In the genomic region with DNA sequence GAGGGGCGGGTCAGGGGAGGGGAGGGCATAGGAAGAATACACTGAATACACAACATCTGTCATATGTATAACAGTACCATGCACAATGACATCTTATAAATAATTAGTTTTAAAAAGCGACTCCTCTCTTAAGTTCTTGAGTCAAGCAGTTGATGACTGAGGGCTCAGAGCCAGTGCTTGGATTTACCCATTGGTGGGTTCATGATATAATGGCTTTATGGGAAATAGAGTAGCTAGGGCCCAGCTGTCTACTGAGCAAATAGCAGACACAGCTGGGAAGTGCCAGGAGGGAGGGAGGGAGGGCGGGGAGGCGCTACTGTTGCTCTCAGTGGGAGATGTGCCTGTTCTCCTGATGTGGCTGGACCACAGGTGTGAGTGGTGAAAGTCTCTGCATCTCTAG, we compare ENCODE assay signal across 14 mouse cellular contexts.
"Had no signal": no experiment of that assay in that cellular context is flagged by ENCODE, and none has a peak within 500 bp of the region (broad histone marks: within the 10 kb centered on the region; RNA-seq: fewer than 3 reads in every experiment).

No protein-coding gene starts in this region.

- H3K36me3 ChIP-seq: kidney, embryonic 15.5 days; limb, embryonic 13.5 days; liver, embryonic 13.5 days had no signal

- H3K27ac ChIP-seq: kidney, embryonic 15.5 days; limb, embryonic 13.5 days; liver, embryonic 13.5 days had no signal

- H3K27me3 ChIP-seq: kidney, embryonic 15.5 days; limb, embryonic 13.5 days; liver, embryonic 13.5 days had no signal

- H3K4me1 ChIP-seq: liver, embryonic 13.5 days had no signal

- DNase-seq: kidney, adult 8-10 months; kidney, postnatal 10 days; kidney, postnatal 4 days; left cerebral cortex, postnatal 4 days; liver, embryonic 13.5 days; lung, adult 2 months; lung, postnatal 14 days; midbrain, embryonic 14.5 days; right cerebral cortex, postnatal 25 days; thymus, adult 18-20 months; thymus, postnatal 36 days had no signal

- H3K4me2 ChIP-seq: kidney, embryonic 15.5 days; limb, embryonic 13.5 days; liver, embryonic 13.5 days; midbrain, embryonic 11.5 days had no signal

- H3K9me3 ChIP-seq: kidney, embryonic 15.5 days had no signal

- H3K9ac ChIP-seq: kidney, embryonic 15.5 days; limb, embryonic 13.5 days; liver, embryonic 13.5 days had no signal

- H3K4me3 ChIP-seq: kidney, embryonic 15.5 days; limb, embryonic 13.5 days; liver, embryonic 13.5 days had no signal
